Mouse (Mus musculus): ENCODE data around the gene Fosl1.

DNA sequence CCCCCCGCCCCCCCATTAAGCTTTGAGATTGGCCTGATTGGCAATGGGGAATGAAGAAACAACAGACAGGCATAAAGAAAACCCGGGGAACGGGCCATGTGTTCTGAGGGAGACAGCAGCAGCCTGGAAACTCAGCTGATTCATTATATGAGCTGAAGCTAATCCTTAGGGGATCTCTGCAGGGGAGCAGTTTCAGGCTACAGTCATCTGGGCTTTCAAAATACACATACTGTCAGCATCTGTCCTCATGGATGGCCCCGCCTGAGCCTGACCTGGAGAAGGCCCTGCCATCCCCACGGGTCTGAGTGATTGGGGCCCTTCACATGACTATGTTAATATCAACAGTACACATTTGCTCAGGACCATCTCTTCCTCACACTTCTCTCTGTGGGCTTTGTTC is 24.5 kb downstream of the Fosl1 start:
- no peak for TF ChIP-seq USF1 (IDR thresholded peaks at IDR 0.05; ENCODE audit: low read depth)
- no peak for TF ChIP-seq POLR2A (IDR thresholded peaks at IDR 0.05; ENCODE audit: insufficient read length, low read depth)
- no peak for TF ChIP-seq REST (IDR thresholded peaks at IDR 0.05; ENCODE audit: insufficient read depth, insufficient read length)
- TF ChIP-seq TCF12 (IDR thresholded peaks at IDR 0.05; ENCODE audit: insufficient read depth, poor library complexity, severe bottlenecking): no peak
- TF ChIP-seq E2F4 (IDR thresholded peaks at IDR 0.05; ENCODE audit: insufficient read depth): no peak
- no peak for TF ChIP-seq MAX (IDR thresholded peaks at IDR 0.05; ENCODE audit: low read depth)
- TF ChIP-seq CEBPB (IDR thresholded peaks at IDR 0.05; ENCODE audit: insufficient read depth, poor library complexity, severe bottlenecking): no peak
- TF ChIP-seq SRF (IDR thresholded peaks at IDR 0.05; ENCODE audit: control insufficient read depth, insufficient read length, low read depth): no peak
- TF ChIP-seq TCF3 (IDR thresholded peaks at IDR 0.05; ENCODE audit: insufficient read length, low read depth): no peak
- no peak for TF ChIP-seq POLR2AphosphoS2 (IDR thresholded peaks at IDR 0.05; ENCODE audit: insufficient read length, low read depth)
- no peak for TF ChIP-seq MYOG (IDR thresholded peaks at IDR 0.05; ENCODE audit: control insufficient read depth in 1 of 3, insufficient read depth in 1 of 3, insufficient read length in 2 of 3, low read depth in 2 of 3)
- no peak for TF ChIP-seq MYOD1 (IDR thresholded peaks at IDR 0.05; ENCODE audit: control insufficient read depth in 1 of 3, insufficient read length in 2 of 3, low read depth in 2 of 3)

Data from myocyte (in vitro differentiated cells).